Mouse (Mus musculus): ENCODE measurements around the gene Cabp1. TPM values are rescaled to one million over a fixed set of nuclear protein-coding genes. Genes with fewer than 3 reads are reported as not detected.

Gene Cabp1
- total and polyA plus RNA-seq, 3 experiments, result 0.27 TPM; not detected in 2

GRCm38 (mm10) chr5:115212451-115212850, 18.3 kb upstream of the Cabp1 start:
- Histone ChIP-seq H3K4me1 (ENCODE audit: insufficient read depth, low read depth, low read length) (no peaks in the 10 kb centered on the region; the same call in 1 of the 2 replicates), H3K27me3 (ENCODE audit: insufficient read depth, low read length) (peaks cover 23% of the 10 kb centered on the region), H3K4me3 (ENCODE audit: low read depth, low read length) (no peak overlapping the region), H3K9me3 (replicated peaks) (no peaks in the 10 kb centered on the region), H3K36me3 (replicated peaks) (no peaks in the 10 kb centered on the region)
- TF ChIP-seq TAL1 (conservative IDR thresholded peaks at IDR 0.05; ENCODE audit: low read depth, low read length) (no peak), CTCF (IDR thresholded peaks at IDR 0.05; ENCODE audit: low read depth, low read length) (no peak), GATA1 (IDR thresholded peaks at IDR 0.05; ENCODE audit: borderline replicate concordance, low read length) (no peak), POLR2AphosphoS5 (IDR thresholded peaks at IDR 0.05; ENCODE audit: insufficient replicate concordance, low read depth, low read length) (no peak), GATA2 (IDR thresholded peaks at IDR 0.05; ENCODE audit: borderline replicate concordance, low read depth, low read length) (no peak)
- DNase-seq (ENCODE audit: low spot score) (no peak), ATAC-seq (ENCODE audit: extremely low read depth, insufficient number of reproducible peaks, low FRiP score, poor library complexity, severe bottlenecking) (no peak)

- peaks cover 17% of the 10 kb centered on the region for H3K27me3 ChIP-seq (ENCODE audit: insufficient read depth, low read length)
- H3K36me3 ChIP-seq (replicated peaks), result no peaks in the 10 kb centered on the region
- DNase-seq (ENCODE audit: low spot score) (peak; percentile 37), ATAC-seq (ENCODE audit: extremely low read depth, insufficient number of reproducible peaks, low FRiP score, poor library complexity, severe bottlenecking) (no peak)
- no peak overlapping the region for H3K4me3 ChIP-seq (ENCODE audit: low read depth, low read length)
- H3K4me1 ChIP-seq (ENCODE audit: insufficient read depth, low read depth, low read length), result no peaks in the 10 kb centered on the region; the same call in 1 of the 2 replicates
- TF ChIP-seq CTCF (IDR thresholded peaks at IDR 0.05; ENCODE audit: low read depth, low read length), result peak; percentile 48; the same call in 1 of the 2 replicates
- no peak for TF ChIP-seq TAL1 (conservative IDR thresholded peaks at IDR 0.05; ENCODE audit: low read depth, low read length)
- H3K9me3 ChIP-seq (replicated peaks), result no peaks in the 10 kb centered on the region
Measured at GRCm38 (mm10) chr5:115210380-115210779, 16.2 kb upstream of the Cabp1 start.

GRCm38 (mm10) chr5:115208601-115209000, 14.4 kb upstream of the Cabp1 start:
- TF ChIP-seq CTCF (IDR thresholded peaks at IDR 0.05; ENCODE audit: low read depth, low read length), result no peak
- no peak for TF ChIP-seq GATA2 (IDR thresholded peaks at IDR 0.05; ENCODE audit: borderline replicate concordance, low read depth, low read length)
- no peak for TF ChIP-seq GATA1 (IDR thresholded peaks at IDR 0.05; ENCODE audit: borderline replicate concordance, low read length)
- TF ChIP-seq TAL1 (conservative IDR thresholded peaks at IDR 0.05; ENCODE audit: low read depth, low read length), result no peak
- TF ChIP-seq POLR2AphosphoS5 (IDR thresholded peaks at IDR 0.05; ENCODE audit: insufficient replicate concordance, low read depth, low read length), result no peak
- Histone ChIP-seq H3K36me3 (replicated peaks) (no peaks in the 10 kb centered on the region), H3K9me3 (replicated peaks) (no peaks in the 10 kb centered on the region), H3K4me3 (ENCODE audit: low read depth, low read length) (no peak overlapping the region), H3K27me3 (ENCODE audit: insufficient read depth, low read length) (peaks cover 17% of the 10 kb centered on the region), H3K4me1 (ENCODE audit: insufficient read depth, low read depth, low read length) (no peaks in the 10 kb centered on the region)
- DNase-seq (ENCODE audit: low spot score) (no peak), ATAC-seq (ENCODE audit: extremely low read depth, insufficient number of reproducible peaks, low FRiP score, poor library complexity, severe bottlenecking) (no peak)

- no peak for TF ChIP-seq GATA2 (IDR thresholded peaks at IDR 0.05; ENCODE audit: borderline replicate concordance, low read depth, low read length)
- no peak for TF ChIP-seq POLR2AphosphoS5 (IDR thresholded peaks at IDR 0.05; ENCODE audit: insufficient replicate concordance, low read depth, low read length)
- ATAC-seq (ENCODE audit: extremely low read depth, insufficient number of reproducible peaks, low FRiP score, poor library complexity, severe bottlenecking) (no peak), DNase-seq (ENCODE audit: low spot score) (no peak)
- Histone ChIP-seq H3K4me3 (ENCODE audit: low read depth, low read length) (no peak overlapping the region), H3K4me1 (ENCODE audit: insufficient read depth, low read depth, low read length) (no peaks in the 10 kb centered on the region), H3K27me3 (ENCODE audit: insufficient read depth, low read length) (peaks cover 16% of the 10 kb centered on the region), H3K9me3 (replicated peaks) (no peaks in the 10 kb centered on the region), H3K36me3 (replicated peaks) (no peaks in the 10 kb centered on the region)
Measured at GRCm38 (mm10) chr5:115207892-115208291, 13.7 kb upstream of the Cabp1 start.

- Histone ChIP-seq H3K4me3 (ENCODE audit: low read depth, low read length) (no peak overlapping the region), H3K27me3 (ENCODE audit: insufficient read depth, low read length) (peaks cover 14% of the 10 kb centered on the region), H3K9me3 (replicated peaks) (no peaks in the 10 kb centered on the region), H3K4me1 (ENCODE audit: insufficient read depth, low read depth, low read length) (no peaks in the 10 kb centered on the region), H3K36me3 (replicated peaks) (no peaks in the 10 kb centered on the region)
- no peak for TF ChIP-seq GATA2 (IDR thresholded peaks at IDR 0.05; ENCODE audit: borderline replicate concordance, low read depth, low read length)
- TF ChIP-seq TAL1 (conservative IDR thresholded peaks at IDR 0.05; ENCODE audit: low read depth, low read length), result no peak
- TF ChIP-seq GATA1 (IDR thresholded peaks at IDR 0.05; ENCODE audit: borderline replicate concordance, low read length), result no peak
- TF ChIP-seq CTCF (IDR thresholded peaks at IDR 0.05; ENCODE audit: low read depth, low read length), result no peak
- no peak for TF ChIP-seq POLR2AphosphoS5 (IDR thresholded peaks at IDR 0.05; ENCODE audit: insufficient replicate concordance, low read depth, low read length)
- ATAC-seq (ENCODE audit: extremely low read depth, insufficient number of reproducible peaks, low FRiP score, poor library complexity, severe bottlenecking) (no peak), DNase-seq (ENCODE audit: low spot score) (no peak)
Measured at GRCm38 (mm10) chr5:115207244-115207643, 13.1 kb upstream of the Cabp1 start.

GRCm38 (mm10) chr5:115204562-115205311, 10.6 kb upstream of the Cabp1 start:
- H3K27me3 ChIP-seq (ENCODE audit: insufficient read depth, low read length), result peaks cover 18% of the 10 kb centered on the region
- no peaks in the 10 kb centered on the region for H3K9me3 ChIP-seq (replicated peaks)
- DNase-seq (ENCODE audit: low spot score) (no peak), ATAC-seq (ENCODE audit: extremely low read depth, insufficient number of reproducible peaks, low FRiP score, poor library complexity, severe bottlenecking) (no peak)
- no peak overlapping the region for H3K4me3 ChIP-seq (ENCODE audit: low read depth, low read length)
- H3K4me1 ChIP-seq (ENCODE audit: insufficient read depth, low read depth, low read length), result no peaks in the 10 kb centered on the region
- no peak for TF ChIP-seq TAL1 (conservative IDR thresholded peaks at IDR 0.05; ENCODE audit: low read depth, low read length)
- TF ChIP-seq GATA1 (IDR thresholded peaks at IDR 0.05; ENCODE audit: borderline replicate concordance, low read length), result no peak
- no peak for TF ChIP-seq CTCF (IDR thresholded peaks at IDR 0.05; ENCODE audit: low read depth, low read length)
- no peaks in the 10 kb centered on the region for H3K36me3 ChIP-seq (replicated peaks)
